Mouse (Mus musculus) adipocyte (in vitro differentiated cells): ENCODE data around the gene 2510009E07Rik.

ENCODE experiments used
- DNase-seq: peaks from one replicate; pipeline ENCODE4 v3.0.0-alpha.2; 2016; ENCODE audit warnings: low spot score

2510009E07Rik gene

DNA sequence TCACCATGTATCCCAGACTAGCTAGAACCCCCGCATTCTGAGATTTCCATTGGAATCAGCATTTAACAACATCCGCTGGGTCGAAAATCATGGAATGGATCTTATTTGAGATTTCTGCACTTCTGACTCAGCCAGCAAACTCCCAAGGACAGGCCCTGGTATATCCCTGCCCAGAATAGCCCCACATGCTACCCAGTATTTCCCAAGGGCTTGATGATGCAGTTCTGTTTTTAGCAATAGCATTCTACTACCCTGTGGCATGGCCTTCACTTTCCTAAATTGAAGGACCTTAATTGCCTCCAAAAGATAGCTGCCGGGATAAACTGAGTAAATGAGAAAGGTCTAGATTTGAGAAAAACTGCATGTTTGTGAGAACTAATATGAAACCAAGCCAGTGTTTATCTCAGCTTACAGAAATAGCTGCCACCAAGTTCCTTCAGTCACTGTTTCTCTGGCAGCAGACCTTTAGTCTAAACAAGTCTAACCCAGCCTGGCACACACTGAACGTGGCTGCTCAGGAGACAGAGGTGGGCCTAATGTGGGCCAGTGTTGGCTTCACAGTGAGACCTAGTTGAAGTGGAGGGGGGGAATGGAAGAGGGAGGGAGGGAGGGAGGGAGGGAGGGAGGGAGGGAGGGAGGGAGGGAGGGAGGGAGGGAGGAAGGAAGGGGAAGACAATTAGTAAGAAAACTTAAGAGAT is 58.2 kb downstream of the 2510009E07Rik start:
- peak; percentile 86 for DNase-seq

DNA sequence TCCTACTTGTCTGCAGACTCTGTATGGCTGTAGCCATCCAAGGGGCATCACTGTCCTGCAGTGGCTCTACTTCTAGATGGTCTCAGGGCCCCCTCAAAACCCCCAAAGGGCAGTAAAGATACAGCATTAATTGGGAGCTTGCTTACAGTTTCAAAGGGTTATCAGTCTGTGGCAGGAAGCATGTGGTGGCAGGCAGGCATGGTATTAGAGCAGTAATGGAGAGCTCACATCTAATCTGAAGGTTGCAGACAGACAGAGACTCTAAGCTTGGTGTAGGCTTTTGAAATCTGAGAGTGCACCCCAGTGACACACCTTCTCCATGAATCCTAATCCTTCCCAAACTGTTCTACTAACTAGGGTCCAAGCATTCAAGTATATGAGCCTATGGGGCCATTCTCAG is 60.0 kb downstream of the 2510009E07Rik start:
- no peak for DNase-seq

DNA sequence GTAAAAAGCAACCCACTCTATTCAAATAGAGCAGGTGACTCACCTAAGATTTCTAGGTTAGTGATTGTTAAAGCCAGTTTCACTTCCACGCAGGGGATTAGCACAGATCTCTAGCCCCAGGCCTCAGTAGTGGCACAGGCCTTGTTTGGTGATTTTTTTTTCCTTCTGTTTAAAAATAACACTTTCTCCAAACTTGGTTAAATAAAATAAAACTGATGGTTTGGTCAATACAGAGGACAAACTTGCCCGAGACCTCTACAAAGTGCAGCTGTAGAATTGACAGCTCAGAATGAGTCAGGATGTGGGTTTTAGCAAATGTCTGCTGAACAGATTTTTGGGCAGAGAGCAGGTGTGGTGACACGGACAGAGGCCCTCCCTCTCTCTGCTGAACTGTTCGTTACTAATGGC is 62.6 kb downstream of the 2510009E07Rik start:
- no peak for DNase-seq

DNA sequence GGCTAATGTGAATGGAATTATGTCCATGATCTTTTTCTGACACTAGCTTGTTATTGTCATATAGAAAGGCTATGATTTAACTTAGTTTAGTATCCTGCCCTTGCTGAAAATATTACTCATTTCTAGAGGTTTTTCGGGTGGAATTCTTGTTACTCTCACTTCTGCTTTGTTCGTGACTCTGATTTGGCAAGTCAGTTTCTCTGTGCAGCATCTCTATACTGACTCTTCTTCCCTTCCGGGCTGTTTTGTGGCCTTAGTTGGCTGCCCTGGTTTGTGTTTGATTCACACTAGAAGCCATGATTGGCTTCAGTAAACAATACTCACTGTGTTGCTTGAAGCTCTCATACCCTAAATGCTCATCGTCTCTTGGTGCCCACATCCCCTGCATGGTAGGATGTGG is 63.9 kb downstream of the 2510009E07Rik start:
- DNase-seq: no peak

DNA sequence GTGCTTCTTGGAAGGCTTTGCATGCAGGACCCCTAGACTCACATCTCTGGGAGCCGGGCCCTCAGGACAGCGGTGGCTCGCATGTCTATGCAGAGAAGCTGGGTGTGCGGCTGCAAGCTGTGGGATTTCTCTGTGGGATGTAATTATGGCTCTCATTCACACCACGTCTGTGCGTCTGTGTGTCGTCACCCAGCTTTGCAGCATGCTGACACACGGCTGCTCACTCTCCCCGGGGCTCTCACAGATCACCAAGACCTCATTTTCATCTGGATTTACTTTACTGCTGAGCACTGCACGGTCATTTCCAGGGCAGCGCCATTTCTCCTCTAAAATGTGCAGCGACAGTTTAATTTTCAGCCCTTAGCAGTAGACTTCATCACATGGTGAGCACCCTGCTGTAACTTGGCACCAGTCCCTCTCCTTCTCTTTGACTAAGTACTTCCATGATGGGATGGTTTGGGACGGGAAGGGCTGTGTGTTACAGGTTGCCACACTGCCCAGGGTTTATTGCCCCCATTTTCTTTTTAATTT is 66.3 kb downstream of the 2510009E07Rik start:
- no peak for DNase-seq

DNA sequence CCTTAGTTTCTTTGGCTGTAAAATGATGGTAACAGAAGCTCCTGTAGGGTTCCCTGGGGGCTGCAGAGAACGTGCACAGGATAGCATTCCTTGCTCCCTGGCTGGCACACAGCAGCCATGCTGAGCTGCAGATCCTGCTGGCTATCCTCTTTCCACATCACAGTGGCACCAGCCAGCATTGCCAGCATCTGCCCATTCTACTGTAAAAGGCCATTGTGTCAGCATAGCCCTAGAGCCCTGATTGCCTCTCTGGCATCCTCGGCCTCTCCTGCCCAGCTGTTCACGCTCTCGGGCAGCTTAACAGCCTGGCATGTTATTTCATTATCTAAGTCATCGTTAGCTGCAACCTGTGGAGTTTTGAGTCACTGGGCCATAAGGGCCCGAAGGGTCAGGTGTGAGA is 67.2 kb downstream of the 2510009E07Rik start:
- DNase-seq: no peak

DNA sequence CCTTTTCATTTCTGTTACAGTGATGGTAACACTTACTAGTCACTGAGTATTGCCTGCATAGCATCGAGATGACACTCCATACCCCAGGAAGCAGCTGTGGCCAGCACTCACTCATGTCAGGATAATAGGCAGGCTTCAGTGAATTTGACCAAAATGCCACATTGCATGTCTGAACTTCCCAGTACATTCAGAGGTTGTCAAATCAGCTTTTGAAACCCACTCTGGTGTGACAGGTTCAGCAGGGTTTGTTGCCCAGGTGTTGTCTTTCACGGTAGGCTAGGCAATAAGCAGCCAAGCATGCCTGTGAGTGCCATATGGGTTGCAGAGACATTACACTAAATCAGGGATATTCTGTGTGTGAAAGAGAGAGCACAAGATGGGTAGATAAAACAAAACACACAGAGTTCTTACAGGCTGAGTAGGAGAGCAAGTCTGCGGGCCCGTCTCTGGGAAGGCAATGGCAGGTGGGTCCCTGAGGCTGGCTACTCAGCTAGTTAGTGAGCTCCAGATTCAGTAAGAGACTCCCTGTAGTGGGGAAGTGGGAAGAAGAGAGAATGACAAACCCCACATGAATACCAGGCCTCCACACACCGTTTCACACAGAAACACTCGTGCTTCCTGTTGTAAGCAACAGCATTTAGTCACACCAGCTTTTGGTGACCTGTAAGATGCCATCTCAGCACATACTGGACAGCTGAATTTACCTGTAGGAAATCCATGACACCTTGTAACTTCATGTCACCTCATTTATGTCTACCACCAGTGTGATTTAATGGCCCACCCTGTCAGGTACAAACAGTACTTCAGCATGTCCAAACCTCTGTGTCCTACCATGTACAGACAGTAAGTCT is 68.5 kb downstream of the 2510009E07Rik start:
- no peak for DNase-seq

DNA sequence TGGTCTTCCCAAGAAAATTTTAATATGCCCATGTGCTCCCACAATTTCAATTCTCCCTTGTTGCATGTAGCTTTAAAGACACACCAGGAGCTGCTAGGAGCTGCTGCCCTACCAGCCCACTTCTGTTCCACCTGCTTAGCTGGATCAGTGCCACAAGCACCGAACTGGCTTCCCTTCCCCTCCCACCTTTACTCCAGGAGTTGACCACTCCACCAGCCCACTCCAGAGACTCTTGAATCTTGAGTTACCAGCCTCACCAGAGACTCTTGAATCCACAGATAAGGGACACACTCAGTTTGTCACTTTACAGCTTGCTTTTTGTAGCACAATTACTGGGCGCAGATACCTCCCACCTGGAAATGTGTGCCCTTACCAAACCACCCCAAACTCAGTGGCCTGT is 73.8 kb downstream of the 2510009E07Rik start:
- DNase-seq: no peak

DNA sequence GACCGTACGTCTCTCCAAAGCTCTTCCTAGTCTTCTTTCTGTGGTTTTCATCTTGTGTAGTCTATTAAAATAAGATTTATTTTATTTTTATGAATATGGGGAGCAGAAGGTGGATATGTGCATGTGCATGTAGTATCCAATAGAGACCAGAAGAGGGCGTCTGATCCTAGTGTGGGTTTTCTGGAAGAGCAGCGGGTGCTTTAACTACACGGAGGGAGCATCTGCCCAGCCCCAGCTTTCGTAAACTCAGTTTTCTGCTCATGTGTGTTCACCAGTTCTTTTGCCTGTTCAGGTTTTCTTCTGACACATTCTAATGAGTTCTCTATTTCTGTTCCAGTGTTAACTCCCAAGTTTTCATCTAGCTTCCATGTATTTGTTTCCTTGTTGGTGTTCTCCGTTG is 78.7 kb downstream of the 2510009E07Rik start:
- no peak for DNase-seq

DNA sequence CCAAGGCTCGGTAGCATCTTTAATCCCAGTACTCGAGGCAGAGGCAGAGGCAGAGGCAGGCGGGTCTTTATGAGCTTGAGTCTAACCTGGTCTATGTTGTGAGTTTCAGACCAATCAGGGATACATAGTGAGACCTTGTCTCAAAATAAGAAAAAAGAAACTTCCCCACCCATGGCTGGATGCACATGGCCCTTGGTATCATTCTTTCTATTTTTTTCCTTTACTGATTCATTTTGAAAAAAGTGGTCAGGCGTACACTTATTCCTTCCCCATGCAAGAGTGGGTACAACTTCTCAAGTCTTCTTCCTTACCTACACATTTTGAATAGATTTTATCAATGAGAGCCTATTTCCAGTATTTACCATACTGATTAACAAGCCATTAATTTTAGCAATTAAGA is 84.0 kb downstream of the 2510009E07Rik start:
- no peak for DNase-seq

DNA sequence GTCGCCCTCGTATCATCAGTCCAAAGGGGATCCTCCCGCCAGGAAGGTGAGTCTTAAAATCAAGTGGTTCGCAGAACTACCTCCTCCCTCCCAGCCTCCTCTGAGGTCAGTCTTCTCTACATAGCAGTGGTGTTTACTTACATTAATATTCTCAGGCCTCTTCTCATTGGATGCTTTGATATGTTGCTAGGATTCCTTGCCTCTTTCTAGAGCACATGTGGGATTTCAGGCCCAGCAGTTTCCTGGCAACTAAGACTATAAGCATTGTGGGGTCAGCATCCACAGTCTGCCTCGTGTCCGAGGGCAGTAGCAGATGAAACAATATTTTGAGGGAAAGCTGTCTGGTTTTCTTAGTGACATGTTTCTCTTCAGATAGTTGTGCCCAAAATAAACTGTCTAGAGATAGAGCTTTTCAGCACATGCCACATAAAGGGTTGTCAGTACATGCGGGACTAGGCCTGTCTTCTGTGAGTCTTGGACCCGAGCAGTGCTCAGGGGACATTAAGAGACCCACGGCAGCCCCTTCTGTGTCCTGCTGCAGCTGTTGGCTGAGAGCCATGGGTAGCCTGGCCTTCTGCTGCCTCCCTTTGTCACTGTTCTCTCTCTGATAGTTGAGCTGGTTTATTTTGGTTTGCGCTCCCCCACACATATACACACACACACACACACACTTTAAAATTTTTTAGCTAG is 86.1 kb downstream of the 2510009E07Rik start:
- DNase-seq: no peak

DNA sequence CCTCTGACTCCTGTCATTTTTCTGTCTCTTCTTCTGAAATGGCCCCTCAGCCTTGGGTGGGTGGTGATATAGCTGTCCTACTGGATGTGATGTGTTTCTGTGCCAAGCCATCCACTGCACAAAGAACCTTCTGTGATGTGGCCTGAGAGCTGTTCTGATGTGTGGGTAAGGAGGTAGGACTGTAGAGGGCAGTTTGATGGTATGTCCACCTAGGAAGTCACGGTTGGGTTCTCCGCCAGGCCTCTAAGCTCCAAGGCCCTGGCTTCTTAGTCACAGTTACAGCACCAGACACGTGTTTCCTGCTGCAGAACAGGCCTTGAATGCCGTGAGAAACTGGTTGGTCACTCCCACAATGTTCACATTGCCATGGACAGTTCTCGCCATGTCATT is 86.8 kb downstream of the 2510009E07Rik start:
- no peak for DNase-seq

DNA sequence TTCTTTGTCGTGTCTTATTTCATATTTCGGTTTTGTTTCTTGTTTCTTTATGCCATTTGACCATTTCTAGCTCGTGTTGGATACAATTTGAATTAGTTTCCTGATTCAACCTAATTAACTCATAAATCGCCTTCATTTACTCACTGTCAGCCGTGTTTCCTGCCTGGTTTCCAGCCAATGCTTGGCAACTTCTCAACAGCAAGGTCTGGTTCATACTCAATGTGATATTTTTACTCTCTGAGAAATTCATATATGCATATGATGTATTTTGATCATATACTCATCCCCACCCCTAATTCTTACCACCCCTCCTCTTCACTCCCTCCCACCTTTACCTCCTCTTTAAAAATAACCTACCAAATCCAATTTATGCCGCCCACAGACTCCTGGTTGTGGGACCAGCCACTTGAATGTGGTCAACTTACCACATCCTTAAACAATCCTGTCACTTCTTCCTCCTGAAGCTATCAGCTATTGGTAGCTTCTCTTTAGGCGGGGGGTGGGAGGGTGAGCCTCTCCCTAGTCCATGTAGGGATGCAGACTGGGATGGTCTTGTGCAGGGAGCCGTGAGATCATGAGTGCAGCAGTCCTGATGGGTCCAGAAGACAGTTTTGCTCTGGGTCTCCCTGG is 87.3 kb downstream of the 2510009E07Rik start:
- DNase-seq: no peak

DNA sequence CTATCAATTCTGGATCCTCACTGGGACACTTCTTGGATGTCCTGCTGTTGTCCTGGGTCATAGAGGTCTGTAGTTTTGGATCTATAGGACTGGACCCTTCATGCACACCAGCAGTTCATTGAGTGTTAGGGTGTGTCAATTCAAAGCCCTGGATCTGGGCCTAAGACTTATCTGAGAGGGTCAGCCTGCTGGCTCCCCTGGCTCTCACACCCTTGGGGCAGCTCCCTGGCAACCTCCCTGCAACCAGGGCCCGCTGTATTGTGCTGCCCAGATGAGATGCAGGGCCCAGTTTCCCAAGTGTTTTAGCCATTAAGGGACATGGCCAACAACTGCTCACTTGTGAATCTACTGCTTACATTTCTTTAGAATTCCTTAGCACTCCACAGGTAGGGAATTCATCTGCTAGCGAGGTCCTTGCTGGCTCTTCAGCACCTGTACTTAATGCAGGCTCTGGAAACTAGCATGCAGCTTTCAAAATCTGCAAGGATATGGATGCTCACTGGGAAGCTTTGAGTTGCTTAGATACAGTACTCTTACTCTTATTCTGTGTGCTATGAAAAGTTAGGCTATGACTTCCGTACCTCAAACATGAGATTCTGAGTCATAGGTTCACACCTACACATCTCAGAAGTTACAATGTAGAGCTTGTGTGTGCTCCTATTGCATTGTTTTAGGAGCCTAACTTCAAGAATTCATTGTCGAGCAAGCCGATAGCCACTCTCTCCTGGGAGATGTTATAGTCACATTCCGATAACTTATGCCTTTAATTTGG is 88.0 kb downstream of the 2510009E07Rik start:
- DNase-seq: no peak

DNA sequence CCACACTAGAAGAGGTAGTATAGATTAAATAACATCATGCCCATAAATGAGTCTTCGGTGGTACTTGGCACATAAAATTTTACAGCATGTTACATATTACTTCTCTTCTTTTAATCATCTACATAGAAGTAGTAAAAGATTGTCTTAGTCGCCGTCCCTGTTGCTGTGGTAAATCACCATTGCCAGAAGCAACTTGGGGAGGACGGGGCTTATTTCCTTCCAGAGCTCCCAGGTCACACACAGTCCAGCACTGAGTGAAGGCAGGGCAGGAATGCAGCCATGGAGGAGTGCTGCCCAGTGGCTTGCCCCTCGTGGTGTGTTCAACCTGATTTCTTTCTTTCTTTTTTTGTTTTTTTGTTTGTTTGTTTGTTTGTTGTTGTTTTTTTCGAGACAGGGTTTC is 90.1 kb downstream of the 2510009E07Rik start:
- DNase-seq: no peak
